Mouse (Mus musculus): ENCODE data around the gene Ninj1. TPM values are rescaled to one million over a fixed set of nuclear protein-coding genes. Genes with fewer than 3 reads are reported as not detected.

Ninj1 gene
- polyA plus RNA-seq, 1 experiment: 64.2 TPM

DNA sequence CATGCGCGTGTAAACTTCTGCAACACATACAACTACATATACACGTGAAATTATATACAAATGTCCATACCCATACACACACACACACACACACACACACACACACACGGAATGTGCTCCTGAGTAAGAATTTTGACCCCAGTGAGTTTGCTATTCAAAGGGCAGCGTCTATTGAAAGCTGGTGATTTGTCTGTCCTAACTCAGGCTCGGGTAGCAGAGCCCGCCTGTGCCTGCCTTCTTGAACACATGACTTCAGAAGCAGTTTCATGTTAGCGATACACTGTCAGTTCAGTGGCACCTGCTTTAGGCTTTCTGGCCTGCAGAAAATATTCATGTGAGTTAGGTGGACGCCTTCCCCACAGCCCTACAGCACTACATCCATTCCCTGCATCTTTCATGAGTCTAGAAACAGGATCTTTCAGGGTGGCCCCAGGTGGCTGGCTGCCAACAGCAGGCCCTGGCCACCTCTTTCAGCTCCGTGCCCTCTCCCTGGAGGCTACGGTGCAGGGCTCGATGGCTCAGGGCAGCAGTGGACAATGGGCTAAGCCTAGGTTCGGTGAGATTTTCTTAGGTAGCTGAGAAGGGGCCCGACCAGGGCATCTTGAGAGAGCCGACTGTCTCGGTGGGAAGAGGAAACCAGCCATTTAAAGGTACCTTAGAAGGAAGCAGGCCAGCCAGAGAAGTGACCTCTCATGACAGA is 5.0 kb downstream of the Ninj1 start:
- DNase-seq (ENCODE audit: low read depth, low spot score): no peak
- WGBS: 80% methylated on average over 16 of the region's 16 CpGs

DNA sequence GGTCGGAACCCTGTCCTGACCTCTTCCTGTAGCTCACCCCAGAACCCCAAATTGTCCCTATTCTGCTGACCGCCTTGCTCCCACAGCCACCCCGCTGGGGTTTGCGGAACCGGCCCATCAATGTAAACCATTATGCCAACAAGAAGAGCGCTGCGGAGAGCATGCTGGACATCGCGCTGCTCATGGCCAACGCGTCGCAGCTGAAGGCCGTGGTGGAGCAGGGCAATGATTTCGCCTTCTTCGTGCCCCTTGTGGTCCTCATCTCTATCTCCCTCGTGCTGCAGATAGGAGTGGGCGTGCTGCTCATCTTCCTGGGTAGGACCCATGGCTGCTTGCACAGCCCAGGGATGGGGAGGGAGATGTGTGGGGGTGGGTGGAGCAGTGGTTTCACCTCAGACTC is 6.4 kb downstream of the Ninj1 start:
- DNase-seq (ENCODE audit: low read depth, low spot score): no peak
- 95% methylated on average over 17 of the region's 17 CpGs for WGBS

DNA sequence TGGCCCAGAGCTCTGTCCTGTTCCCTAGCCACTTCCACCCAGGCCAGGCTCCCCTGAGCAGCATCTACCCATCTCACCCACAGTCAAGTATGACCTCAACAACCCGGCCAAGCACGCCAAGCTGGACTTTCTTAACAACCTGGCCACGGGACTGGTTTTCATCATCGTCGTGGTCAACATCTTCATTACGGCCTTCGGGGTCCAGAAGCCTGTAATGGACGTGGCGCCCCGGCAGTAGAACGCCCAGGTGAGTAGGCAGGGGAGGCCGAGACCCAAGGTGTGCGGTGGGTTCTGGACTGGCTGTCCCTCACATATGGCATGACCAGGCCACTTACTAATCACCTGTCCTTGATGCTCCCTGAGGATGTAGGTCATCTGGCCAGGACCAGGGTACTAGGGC is 7.5 kb downstream of the Ninj1 start:
- no peak for DNase-seq (ENCODE audit: low read depth, low spot score)
- WGBS: 94% methylated on average over 13 of the region's 13 CpGs

DNA sequence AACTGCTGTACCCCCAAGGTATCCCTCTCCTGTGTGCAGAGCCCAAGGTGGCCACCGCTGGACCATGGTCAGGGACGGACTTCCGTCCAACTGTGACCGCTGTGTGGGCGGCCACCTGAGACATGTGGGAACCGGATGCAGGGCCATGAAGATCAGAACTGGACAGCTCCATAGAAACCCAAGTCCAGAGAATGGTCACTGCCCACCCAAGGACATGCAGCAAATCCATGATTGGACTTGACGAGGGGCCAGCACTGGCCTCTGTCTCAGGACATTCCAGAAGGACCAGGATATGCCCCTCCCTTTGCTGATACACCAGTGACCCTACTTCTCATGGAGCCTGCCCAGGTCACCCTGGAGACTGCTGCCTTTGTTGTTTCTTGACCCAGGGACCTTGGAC is 8.4 kb downstream of the Ninj1 start:
- 93% methylated on average over 7 of the region's 7 CpGs for WGBS
- DNase-seq (ENCODE audit: low read depth, low spot score): no peak

DNA sequence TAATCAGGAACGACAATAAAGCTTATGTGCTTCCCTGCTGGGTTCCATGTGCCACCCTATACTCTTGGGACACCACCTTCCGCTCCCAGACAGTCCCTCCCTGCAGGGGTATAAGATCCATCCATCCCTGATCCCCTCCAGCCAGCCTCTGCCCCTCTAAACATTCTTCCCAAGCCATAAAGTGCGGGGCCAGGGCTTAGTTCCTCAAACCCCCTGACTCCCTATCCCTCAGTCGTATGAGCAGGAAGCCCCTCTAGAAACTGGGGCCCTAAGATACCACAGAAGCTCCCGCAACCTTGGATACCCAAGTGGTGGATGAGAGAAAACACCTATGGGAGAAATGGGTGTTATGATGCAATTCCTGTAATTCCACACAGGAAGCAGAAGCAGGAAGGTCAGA is 8.9 kb downstream of the Ninj1 start:
- DNase-seq (ENCODE audit: low read depth, low spot score): no peak
- WGBS: 80% methylated on average over 5 of the region's 5 CpGs

DNA sequence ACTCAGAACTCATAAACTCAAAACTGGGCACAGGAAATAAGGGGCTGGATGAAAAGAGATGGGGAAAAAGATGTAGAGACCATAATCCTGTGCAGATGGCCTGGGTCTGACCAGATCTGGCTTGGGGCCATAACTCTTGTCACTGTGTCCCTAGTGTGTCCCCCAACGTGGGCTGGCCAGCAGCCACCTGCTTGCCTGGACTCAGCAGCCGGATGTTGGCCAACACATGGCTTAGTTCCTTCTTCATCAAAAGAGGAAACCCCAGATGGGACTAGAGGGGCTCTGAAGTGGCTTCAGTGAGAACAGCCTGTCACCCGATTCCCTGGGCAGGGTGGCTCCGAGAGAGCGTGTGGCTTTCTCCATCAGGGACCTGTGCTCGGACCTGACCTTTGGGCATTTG is 9.5 kb downstream of the Ninj1 start:
- WGBS: 76% methylated on average over 6 of the region's 6 CpGs
- no peak for DNase-seq (ENCODE audit: low read depth, low spot score)

DNA sequence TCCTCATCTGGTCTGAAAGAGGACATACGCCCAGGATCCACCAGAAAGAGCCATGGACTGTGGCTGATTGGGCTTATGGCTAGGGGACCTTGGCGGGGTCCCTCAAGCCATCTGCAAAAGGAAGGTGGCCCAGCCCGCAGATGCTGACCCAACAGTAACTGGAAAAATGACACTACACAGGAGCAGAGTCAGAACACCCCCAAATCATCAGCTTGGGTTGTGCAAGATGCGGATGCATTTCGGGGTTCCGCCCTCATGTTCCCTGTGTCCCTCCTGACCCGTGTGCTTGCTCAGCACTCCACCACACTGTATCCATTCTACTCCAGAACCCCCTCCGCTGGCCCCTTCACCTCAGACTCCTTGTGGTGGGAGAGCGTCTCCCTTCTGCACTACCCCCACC is 11.4 kb downstream of the Ninj1 start:
- 90% methylated on average over 9 of the region's 9 CpGs for WGBS
- no peak for DNase-seq (ENCODE audit: low read depth, low spot score)

DNA sequence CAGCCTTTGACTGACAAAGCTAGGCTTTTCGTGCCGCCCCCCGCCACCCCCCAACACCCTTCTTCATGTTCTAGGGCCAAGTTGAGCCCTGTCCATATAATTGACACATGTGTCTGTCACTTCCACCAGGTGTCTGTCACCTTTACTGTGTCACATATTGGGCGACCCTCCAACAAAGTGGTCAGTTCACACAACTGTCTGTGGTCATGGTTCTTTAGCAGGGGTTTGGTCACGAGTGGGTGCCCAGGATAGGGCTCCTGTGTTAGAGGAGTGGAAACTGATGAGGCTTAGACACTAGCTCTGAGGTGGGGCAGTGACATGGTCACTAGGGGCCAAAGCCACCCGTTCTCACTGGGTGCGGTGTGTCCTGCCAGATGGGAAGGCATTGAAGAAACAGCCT is 12.6 kb downstream of the Ninj1 start:
- WGBS: 92% methylated on average over 7 of the region's 7 CpGs
- no peak for DNase-seq (ENCODE audit: low read depth, low spot score)

DNA sequence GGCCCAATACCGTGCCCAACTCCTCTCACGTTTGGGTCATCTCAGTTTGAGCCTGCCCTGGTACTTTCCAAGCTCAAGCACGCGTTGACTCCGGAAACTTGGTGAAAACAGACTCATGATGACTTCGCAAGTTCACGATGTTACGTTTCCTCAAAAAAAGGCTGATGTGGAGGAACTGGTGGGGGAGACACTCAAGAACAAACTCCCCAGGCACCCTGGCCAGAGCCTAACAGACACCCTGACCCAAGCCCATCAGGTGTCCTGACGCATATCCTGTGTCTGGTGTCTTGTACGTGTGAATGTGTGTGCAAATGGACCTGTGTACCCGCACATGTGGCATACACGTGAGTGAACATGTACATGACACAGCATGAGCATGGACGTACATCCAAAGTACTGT is 13.4 kb downstream of the Ninj1 start:
- DNase-seq (ENCODE audit: low read depth, low spot score): no peak
- WGBS: 87% methylated on average over 13 of the region's 13 CpGs

DNA sequence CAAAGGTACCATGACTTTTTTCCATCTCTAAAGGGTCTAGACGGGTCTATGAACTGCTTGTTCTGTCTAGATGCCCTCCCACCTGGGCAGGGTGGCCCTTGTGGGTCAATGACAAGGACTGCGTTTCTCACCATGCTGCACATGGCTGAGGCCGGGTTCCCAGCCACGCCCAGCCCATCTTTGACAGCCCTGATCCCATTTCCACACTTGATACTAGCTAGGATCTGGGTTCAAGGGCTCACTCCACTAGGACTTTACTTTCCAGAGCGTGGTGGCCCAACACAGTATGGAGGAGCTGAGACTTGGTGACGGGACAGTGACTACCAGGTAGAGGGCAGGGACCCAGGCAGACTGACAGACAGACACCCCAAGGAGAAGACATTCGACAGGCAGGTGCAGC is 15.3 kb downstream of the Ninj1 start:
- DNase-seq (ENCODE audit: low read depth, low spot score): no peak
- 94% methylated on average over 7 of the region's 7 CpGs for WGBS

DNA sequence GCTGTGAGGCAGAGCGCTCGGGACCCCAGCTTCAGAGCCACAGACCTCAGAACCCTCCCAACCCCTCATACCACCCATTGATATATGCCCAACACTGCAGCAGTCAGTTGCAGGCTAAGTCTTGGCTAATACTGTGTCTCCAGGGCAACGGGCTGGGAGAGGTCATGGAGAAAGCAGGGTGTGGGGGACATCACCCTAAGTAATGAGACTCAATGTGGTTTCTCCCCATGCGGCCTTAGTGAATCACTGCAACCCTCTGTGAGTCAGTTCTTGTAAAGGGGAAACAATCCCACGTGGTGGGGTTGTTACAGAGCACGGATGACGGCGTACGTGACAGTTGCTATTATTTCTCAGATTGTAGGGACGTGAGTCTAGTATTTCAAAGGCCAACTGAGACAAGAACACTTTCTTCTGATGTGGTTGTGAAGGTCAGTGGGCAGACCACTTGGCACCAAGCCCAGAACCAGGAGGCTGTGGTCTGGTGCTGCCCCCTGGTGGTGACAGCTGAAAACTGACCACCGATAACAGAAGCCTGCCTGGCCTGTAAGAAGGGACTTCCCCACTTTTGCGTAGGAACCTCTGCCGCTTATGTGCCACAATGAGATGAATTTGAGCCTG is 18.2 kb downstream of the Ninj1 start:
- WGBS: 47% methylated on average over 13 of the region's 13 CpGs

DNA sequence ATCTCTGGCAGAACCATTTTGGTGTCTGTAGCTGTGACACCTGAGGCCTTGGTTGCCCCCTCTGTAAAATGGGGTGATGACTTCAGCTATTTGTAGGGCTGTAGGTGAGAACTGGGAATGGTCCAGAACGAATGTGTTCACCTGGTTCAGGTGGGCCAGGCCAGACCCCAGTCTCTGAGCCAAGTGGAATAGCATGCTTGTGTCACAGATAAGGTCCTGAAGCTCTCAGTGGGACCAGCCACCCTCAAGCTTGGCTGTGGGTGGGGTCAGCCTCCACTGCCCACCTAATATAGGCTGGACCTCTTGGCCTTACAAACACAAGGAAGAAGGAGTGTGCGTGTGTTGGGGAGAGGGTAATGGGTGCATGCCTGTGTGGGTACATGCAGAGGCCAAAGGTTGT is 19.1 kb downstream of the Ninj1 start:
- 98% methylated on average over 2 of the region's 2 CpGs for WGBS
- DNase-seq (ENCODE audit: low read depth, low spot score): no peak

More for the DNA sequence above, 18.2 kb downstream of the Ninj1 start:
- no peak for DNase-seq (ENCODE audit: low read depth, low spot score)

DNA sequence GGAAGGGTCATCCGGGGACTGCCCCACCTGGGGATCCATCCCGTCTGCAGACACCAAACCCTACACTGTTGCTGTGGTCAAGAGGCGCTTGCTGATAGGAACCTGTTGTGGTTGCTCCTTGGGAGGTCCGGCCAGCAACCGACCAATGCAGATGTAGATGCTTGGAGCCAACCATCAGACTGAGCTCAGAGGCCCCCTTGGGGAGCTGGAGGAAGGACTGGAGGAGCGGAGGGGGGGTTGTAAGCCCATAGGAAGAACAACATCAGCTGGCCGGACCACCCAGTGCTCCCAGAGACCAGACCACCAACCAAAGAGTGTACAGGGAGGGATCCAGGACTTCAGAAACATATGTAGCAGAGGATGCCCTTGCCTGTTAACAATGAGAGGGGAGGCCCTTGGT is 22.0 kb downstream of the Ninj1 start:
- WGBS: 79% methylated on average over 7 of the region's 7 CpGs
- DNase-seq (ENCODE audit: low read depth, low spot score): no peak

DNA sequence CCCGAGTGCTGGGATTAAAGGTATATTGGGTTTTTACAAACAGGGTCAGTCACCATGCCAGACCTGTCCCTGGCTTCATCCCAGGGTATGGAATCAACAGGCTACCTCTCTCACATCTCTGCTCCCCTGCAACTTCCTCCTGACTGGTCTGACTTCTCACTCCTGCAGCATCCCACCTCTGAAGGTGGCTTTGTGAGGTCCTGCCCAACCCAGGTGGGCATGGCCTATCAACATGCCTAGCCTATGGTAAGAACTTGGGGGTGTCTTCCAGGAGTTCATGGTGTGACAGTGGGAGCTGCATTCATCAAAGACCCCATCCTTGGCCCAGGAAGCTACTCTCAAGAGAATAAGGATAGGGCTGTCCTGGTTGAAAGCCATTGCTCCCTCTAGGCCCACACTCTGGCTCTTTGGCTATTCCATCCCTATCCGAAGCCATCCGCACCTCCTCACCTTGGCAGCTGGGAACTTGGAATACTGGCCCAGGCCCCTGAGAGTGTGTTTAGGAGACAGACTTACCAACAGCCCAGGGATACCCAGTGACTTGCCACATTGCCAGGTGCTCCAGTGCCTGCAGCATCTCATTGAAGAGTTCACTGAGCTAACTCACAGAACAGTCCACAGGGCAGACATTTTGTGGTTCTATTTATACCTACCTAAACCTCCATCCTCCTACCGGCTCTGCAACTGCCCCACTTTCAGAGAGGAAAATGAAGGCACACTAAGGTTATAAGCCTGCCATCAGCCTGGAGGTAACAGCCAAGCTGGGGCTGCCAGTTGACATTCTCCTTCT is 25.6 kb downstream of the Ninj1 start:
- no peak for DNase-seq (ENCODE audit: low read depth, low spot score)
- 89% methylated on average over 4 of the region's 4 CpGs for WGBS

DNA sequence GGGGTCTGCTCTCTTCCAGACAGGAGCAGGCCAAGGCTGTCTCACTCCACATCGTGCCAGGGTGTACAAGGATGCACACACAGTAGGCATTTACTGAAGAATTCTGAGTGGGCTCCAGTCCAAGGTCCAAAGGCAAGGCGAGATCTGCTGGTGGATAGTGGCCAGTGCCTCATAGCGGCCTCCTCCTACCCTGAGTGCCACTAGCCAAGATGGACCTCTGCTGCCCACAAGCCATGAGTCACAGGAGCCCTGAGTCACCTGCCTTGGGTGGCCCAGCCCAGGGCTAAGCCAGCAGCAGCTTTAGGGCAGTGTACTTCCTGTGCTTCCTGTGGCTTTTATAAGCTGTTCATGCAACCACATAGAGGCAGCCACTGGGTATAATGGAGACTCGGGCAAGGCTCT is 26.2 kb downstream of the Ninj1 start:
- no peak for DNase-seq (ENCODE audit: low read depth, low spot score)
- 26% methylated on average over 4 of the region's 4 CpGs for WGBS

DNA sequence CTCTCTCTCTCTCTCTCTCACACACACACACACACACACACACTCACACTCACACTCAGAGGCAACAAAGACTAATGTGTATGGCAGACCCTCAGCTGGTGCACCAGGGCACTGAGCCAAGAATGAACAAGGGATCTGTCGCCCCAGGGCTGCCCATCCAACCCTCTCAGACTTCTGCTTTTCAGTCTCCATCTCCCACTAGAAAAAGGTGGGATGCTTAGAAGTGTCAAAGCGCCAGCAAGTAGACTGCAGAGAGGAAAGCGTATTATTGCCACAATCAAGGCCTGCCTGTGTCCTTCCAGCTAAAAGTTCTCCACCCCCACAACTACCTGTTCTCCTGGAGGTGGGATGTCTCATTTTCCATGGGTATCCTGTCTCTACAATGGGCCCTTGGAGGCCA is 27.2 kb downstream of the Ninj1 start:
- 76% methylated on average over 3 of the region's 3 CpGs for WGBS
- DNase-seq (ENCODE audit: low read depth, low spot score): no peak

DNA sequence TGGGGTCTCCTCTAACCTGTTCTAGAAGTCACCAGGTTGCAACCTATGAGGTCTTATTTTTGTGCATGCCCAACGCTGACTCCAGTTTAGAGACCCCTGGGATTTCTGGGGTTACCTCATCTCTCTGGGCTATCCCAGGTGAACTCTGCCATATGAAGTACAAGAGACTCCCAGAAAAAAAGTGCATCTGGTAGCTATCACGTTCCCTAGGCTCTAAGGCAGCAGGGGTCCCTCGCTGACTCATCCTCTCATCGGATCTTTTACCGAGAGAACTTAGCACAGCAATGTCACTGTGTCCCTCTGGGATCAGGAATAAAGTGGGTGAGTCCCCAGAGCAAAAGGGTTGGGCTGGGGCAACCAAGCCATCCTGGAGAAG is 27.8 kb downstream of the Ninj1 start:
- no peak for DNase-seq (ENCODE audit: low read depth, low spot score)

DNA sequence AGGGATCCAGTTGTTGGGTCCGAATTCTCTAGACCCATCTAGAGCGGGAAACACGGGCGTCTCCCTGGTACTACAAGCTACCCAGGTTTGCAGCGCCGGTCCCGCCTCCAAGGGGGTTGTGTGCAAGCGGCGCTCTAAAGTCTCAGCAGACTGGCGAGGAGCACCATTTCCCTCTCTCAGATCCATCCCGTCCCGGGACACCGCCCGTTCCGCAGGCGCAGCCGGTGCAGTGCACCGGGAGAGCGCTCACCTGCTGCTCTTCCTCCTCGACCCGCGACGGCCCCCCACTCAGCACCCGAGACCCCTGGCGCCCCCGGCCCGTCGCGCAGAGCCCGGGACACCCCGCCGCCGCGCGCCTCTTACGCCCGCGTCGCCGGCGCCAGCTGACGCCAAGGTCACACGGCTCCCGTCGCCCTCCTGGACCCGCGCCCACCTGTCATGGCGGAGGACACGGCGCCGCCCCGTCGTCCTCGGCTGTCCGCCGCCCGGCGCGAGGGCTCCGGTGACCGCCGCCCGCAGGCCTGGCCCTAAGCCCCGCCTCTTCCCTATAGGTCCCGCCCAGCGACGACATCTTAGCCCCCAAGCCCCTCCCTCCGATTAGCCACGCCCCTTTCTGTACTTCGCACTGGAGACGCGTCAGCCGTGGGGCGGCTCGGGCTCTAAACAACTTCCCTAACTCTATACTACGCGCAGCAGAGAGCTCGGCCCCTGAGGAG is 28.4 kb downstream of the Ninj1 start, which contains the start of gene Card19:
TSS of gene Card19 (minus strand) at position 534 of the 716 bp plus-strand sequence.
- DNase-seq (ENCODE audit: low read depth, low spot score): peak; percentile 86
- 1% methylated on average over 78 of the region's 78 CpGs for WGBS

More for the DNA sequence above, 27.8 kb downstream of the Ninj1 start:
- WGBS: 11% methylated on average over 5 of the region's 5 CpGs

DNA sequence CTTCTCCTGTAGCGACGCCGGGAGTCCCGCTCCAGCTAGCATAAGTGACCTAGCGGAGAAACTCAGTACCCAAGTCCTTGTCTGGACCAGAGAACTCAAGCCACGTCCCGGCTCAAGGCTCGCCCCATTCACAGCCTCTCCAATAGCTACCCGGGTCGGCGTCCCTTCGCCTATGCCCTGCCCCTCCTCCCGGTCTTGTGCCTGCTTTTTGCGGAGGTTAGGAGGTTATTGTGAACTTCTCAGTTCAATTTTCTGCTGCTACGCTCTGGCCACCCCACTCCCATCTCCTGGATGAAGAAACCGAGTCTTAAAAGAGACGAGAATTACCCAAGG is 28.9 kb downstream of the Ninj1 start:
- 6% methylated on average over 17 of the region's 17 CpGs for WGBS
- no peak for DNase-seq (ENCODE audit: low read depth, low spot score)

DNA sequence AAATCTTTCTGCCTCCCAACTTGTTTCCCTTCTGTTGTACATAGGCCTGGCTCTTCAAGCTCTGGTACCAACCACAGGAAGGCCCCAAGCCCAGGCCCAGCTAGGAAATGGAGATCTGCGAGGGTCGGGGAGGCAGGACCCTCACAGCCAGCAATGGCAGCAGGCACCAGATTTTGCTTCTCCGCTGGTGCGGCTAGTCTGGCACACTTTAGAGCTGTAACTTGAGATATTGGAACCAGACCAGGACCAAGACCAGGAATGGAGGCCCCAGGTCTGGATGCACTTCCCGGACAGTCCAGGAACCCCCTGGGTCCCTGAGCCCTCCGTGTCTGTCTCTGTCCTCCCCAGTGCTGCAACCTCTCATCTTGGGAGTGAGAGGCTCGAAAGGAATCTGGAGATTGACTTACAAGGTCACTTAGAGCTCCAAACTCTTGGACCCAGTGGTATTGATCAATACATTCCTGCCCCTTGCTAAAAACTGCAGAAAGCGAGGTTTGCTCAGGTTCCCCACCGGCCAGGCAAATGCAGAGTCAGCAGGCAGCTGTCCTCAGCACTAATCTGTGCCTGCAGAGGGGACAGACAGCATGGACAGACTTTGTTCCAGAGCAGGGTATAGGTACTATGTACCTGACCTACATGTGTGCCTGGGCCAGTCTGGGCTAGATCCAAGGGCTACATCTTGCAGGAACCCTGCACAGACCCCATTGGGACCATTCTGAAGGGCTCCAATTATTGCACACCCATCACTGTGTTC is 29.7 kb downstream of the Ninj1 start:
- no peak for DNase-seq (ENCODE audit: low read depth, low spot score)
- 90% methylated on average over 9 of the region's 9 CpGs for WGBS

Measured in large intestine, adult 2 months (tissue).